Mouse (Mus musculus): ENCODE data around the gene Dhx16. TPM values are rescaled to one million over a fixed set of nuclear protein-coding genes. Genes with fewer than 3 reads are reported as not detected.
"Not testable (repeated sequence)": the region's sequence is repeated elsewhere in the genome, so short reads cannot be mapped to it uniquely, and the experiment has no call there.

Dhx16 gene
- polyA plus RNA-seq, 1 experiment = 533 TPM

DNA sequence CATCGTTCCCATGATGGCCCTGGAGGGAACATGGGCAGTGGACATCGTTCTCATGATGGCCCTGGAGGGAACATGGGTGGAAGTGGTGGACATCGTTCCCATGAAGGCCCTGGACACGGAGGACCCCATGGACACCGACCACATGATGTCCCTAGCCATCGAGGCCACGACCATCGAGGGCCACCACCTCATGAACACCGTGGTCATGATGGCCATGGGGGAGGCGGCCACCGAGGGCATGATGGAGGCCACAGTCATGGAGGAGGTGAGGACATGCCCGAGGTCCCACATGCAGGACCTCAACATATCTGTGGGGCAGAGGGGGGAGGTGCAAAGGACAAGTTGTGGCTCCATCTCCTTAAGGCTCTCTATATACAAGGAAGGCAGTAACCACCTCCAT lies 51.0 kb downstream of the Dhx16 start:
- no peak overlapping the region for H3K9ac ChIP-seq (ENCODE audit: low read depth, poor library complexity, severe bottlenecking)
- H3K36me3 ChIP-seq (ENCODE audit: control insufficient read depth, insufficient read depth, low read length, poor library complexity, severe bottlenecking) = peaks cover 40% of the 10 kb centered on the region
- TF ChIP-seq POLR2A (IDR thresholded peaks at IDR 0.05; ENCODE audit: insufficient read depth, low read length) (no peak), EP300 (IDR thresholded peaks at IDR 0.05; ENCODE audit: insufficient read depth, low read depth, low read length) (no peak), CTCF (IDR thresholded peaks at IDR 0.05; ENCODE audit: low read depth, low read length) (no peak)
- H3K27ac ChIP-seq (ENCODE audit: insufficient read depth, low read length) = no peak overlapping the region
- H3K4me1 ChIP-seq (ENCODE audit: control insufficient read depth, insufficient read depth, low read length) = no peaks in the 10 kb centered on the region
- no peaks in the 10 kb centered on the region for H3K27me3 ChIP-seq (ENCODE audit: control insufficient read depth, insufficient read depth, low read length, poor library complexity, severe bottlenecking)
- H3K9me3 ChIP-seq (replicated peaks; ENCODE audit: control insufficient read depth, insufficient read depth, low read length, poor library complexity, severe bottlenecking) = no peaks in the 10 kb centered on the region
- H3K4me3 ChIP-seq (ENCODE audit: low read depth, low read length) = no peak overlapping the region

DNA sequence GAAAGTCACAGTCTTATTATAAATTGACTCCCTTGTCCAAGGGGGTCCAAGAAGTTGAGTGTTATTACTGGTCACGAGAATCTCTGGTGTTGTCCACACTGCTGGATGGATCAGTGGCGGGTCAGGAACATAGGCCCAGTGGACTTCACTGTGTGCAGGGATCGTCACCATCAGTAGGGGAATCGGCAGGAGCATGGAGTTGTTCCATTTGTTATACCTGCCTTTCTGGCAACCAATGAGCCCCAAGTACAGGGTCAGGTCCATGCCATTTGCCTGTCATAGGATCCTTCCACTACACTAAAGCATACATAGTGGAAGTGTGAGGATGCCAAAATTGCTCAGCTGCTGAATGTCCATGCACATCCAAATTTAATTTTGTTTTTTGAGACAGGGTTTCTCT lies 53.0 kb downstream of the Dhx16 start:
- TF ChIP-seq CTCF (IDR thresholded peaks at IDR 0.05; ENCODE audit: low read depth, low read length) (no peak), POLR2A (IDR thresholded peaks at IDR 0.05; ENCODE audit: insufficient read depth, low read length) (no peak), EP300 (IDR thresholded peaks at IDR 0.05; ENCODE audit: insufficient read depth, low read depth, low read length) (no peak)
- Histone ChIP-seq H3K9me3 (replicated peaks; ENCODE audit: control insufficient read depth, insufficient read depth, low read length, poor library complexity, severe bottlenecking) (no peaks in the 10 kb centered on the region), H3K36me3 (ENCODE audit: control insufficient read depth, insufficient read depth, low read length, poor library complexity, severe bottlenecking) (peaks cover 26% of the 10 kb centered on the region), H3K4me3 (ENCODE audit: low read depth, low read length) (no peak overlapping the region), H3K9ac (ENCODE audit: low read depth, poor library complexity, severe bottlenecking) (no peak overlapping the region), H3K4me1 (ENCODE audit: control insufficient read depth, insufficient read depth, low read length) (peaks cover 1% of the 10 kb centered on the region), H3K27ac (ENCODE audit: insufficient read depth, low read length) (no peak overlapping the region), H3K27me3 (ENCODE audit: control insufficient read depth, insufficient read depth, low read length, poor library complexity, severe bottlenecking) (no peaks in the 10 kb centered on the region)

DNA sequence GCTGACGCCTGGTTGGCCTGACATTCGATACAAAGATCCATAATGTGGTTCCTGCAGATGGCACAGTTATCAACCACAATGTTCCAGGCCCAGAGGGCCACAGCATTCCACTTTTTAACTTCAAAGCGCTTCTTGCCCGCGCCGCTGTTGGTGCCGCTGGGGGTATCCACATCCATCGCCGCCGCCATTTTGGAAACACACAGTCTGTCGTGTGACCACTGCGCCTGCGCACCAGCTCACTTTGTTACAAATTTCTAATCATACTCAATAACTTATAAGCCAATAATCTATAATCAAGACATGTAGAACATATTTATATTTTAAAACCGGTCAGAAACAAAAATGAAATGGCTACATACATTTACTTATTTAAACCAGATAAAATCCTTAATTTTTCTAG lies 56.1 kb downstream of the Dhx16 start:
- H3K36me3 ChIP-seq (ENCODE audit: control insufficient read depth, insufficient read depth, low read length, poor library complexity, severe bottlenecking); H3K9me3 ChIP-seq (replicated peaks; ENCODE audit: control insufficient read depth, insufficient read depth, low read length, poor library complexity, severe bottlenecking); H3K27me3 ChIP-seq (ENCODE audit: control insufficient read depth, insufficient read depth, low read length, poor library complexity, severe bottlenecking); H3K4me1 ChIP-seq (ENCODE audit: control insufficient read depth, insufficient read depth, low read length): not testable (repeated sequence)
- Histone ChIP-seq H3K9ac (ENCODE audit: low read depth, poor library complexity, severe bottlenecking) (peak overlapping the region; percentile 67), H3K27ac (ENCODE audit: insufficient read depth, low read length) (peak overlapping the region; percentile 80), H3K4me3 (ENCODE audit: low read depth, low read length) (peak overlapping the region; percentile 90)

DNA sequence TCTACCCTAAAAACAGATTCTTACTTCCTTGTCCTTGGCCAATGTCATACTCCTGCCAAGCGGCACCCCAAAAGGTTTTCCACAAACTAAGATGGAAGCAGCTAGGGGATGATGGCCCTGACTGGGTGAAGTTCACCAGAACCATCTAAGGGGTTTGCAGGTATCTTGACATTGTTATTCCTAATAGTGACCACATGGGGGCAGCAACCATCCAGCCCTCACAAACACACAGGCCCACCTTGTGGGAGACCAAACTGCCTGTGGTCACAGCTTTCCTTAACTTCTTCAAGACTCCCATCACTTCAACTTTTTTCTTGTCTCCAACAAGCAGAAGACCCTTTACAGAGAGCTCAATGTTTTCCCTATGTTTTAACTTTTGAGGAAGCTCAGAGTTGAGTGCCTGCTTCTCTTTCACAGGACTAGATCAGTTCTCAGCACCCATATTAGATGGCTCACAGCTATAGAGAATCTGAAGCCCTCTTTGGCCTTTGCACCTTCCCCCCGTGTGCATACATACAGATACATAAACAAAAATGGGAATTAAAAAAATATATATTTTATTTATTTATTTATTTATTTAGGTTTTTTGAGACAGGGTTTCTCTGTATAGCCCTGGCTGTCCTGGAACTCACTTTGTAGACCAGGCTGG lies 58.2 kb downstream of the Dhx16 start:
- TF ChIP-seq CTCF (IDR thresholded peaks at IDR 0.05; ENCODE audit: low read depth, low read length) (peak; percentile 90), EP300 (IDR thresholded peaks at IDR 0.05; ENCODE audit: insufficient read depth, low read depth, low read length) (no peak), POLR2A (IDR thresholded peaks at IDR 0.05; ENCODE audit: insufficient read depth, low read length) (no peak)
- H3K27me3 ChIP-seq (ENCODE audit: control insufficient read depth, insufficient read depth, low read length, poor library complexity, severe bottlenecking) = no peaks in the 10 kb centered on the region
- no peak overlapping the region for H3K4me3 ChIP-seq (ENCODE audit: low read depth, low read length)
- no peaks in the 10 kb centered on the region for H3K36me3 ChIP-seq (ENCODE audit: control insufficient read depth, insufficient read depth, low read length, poor library complexity, severe bottlenecking)
- peaks cover 3% of the 10 kb centered on the region for H3K4me1 ChIP-seq (ENCODE audit: control insufficient read depth, insufficient read depth, low read length)
- H3K27ac ChIP-seq (ENCODE audit: insufficient read depth, low read length) = no peak overlapping the region
- no peak overlapping the region for H3K9ac ChIP-seq (ENCODE audit: low read depth, poor library complexity, severe bottlenecking)
- 0 out of 2 replicates have a peak, but pooled peaks cover 3% of the 10 kb centered on the region for H3K9me3 ChIP-seq (replicated peaks; ENCODE audit: control insufficient read depth, insufficient read depth, low read length, poor library complexity, severe bottlenecking)

DNA sequence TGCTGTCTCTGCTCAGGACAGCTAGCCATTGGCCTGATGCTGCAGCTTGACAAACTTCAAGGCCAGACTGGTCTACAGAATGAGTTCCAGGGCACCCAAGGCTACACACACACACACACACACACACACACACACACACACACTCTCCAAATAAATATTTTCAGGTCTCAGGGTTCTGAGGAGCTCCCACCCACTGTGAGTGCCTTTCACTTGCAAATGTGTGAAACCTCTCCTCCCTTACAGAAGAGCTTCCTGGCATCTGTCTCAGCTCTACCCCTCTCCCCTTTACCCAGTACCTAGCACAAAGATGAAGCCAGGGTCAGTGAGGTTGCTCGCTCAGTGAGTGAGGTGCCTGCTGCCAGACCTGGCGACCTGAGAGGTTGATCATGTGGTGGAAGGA lies 59.5 kb downstream of the Dhx16 start:
- peak overlapping the region; percentile 13; the same call in 1 of the 2 replicates for H3K4me3 ChIP-seq (ENCODE audit: low read depth, low read length)
- no peaks in the 10 kb centered on the region for H3K36me3 ChIP-seq (ENCODE audit: control insufficient read depth, insufficient read depth, low read length, poor library complexity, severe bottlenecking)
- H3K27me3 ChIP-seq (ENCODE audit: control insufficient read depth, insufficient read depth, low read length, poor library complexity, severe bottlenecking) = no peaks in the 10 kb centered on the region
- H3K9ac ChIP-seq (ENCODE audit: low read depth, poor library complexity, severe bottlenecking) = 0 out of 2 replicates have a peak overlapping the region, but pooled peaks have one; percentile 23
- 0 out of 2 replicates have a peak, but pooled peaks cover 3% of the 10 kb centered on the region for H3K9me3 ChIP-seq (replicated peaks; ENCODE audit: control insufficient read depth, insufficient read depth, low read length, poor library complexity, severe bottlenecking)
- peak overlapping the region; percentile 98 for H3K27ac ChIP-seq (ENCODE audit: insufficient read depth, low read length)
- peaks cover 3% of the 10 kb centered on the region for H3K4me1 ChIP-seq (ENCODE audit: control insufficient read depth, insufficient read depth, low read length)
- TF ChIP-seq CTCF (IDR thresholded peaks at IDR 0.05; ENCODE audit: low read depth, low read length) (no peak), EP300 (IDR thresholded peaks at IDR 0.05; ENCODE audit: insufficient read depth, low read depth, low read length) (peak; percentile 65; the same call in 1 of the 2 replicates)

DNA sequence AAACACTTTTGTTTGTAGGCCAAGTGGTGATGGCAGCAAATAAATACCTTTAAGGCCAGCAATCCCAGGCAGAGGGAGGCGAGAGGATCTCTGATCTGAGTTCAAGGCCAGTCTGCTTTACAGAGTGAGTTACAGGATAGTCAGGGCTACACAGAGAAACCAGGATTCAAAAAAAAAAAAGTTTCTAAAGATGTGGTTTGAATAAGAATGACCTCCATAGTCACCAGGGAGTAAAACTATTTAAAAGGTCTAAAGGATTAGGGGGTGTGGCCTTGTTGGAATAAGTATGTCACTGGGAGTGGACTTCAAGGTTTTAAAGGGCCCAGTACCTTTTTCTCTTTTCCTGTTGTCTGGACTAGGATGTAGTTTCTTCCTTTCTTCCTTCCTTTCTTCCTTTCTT lies 60.3 kb downstream of the Dhx16 start:
- Histone ChIP-seq H3K36me3 (ENCODE audit: control insufficient read depth, insufficient read depth, low read length, poor library complexity, severe bottlenecking) (no peaks in the 10 kb centered on the region), H3K9ac (ENCODE audit: low read depth, poor library complexity, severe bottlenecking) (0 out of 2 replicates have a peak overlapping the region, but pooled peaks have one; percentile 23), H3K4me1 (ENCODE audit: control insufficient read depth, insufficient read depth, low read length) (peaks cover 3% of the 10 kb centered on the region), H3K9me3 (replicated peaks; ENCODE audit: control insufficient read depth, insufficient read depth, low read length, poor library complexity, severe bottlenecking) (0 out of 2 replicates have a peak, but pooled peaks cover 3% of the 10 kb centered on the region), H3K4me3 (ENCODE audit: low read depth, low read length) (peak overlapping the region; percentile 30), H3K27ac (ENCODE audit: insufficient read depth, low read length) (peak overlapping the region; percentile 98), H3K27me3 (ENCODE audit: control insufficient read depth, insufficient read depth, low read length, poor library complexity, severe bottlenecking) (no peaks in the 10 kb centered on the region)
- TF ChIP-seq CTCF (IDR thresholded peaks at IDR 0.05; ENCODE audit: low read depth, low read length) (no peak), POLR2A (IDR thresholded peaks at IDR 0.05; ENCODE audit: insufficient read depth, low read length) (no peak), EP300 (IDR thresholded peaks at IDR 0.05; ENCODE audit: insufficient read depth, low read depth, low read length) (no peak)

Other genes starting within 250 kb of the Dhx16 start
- gene Mucl3, start 236.1 kb upstream of the Dhx16 start, polyA plus RNA-seq (2011; ENCODE audit: insufficient read depth, insufficient read length, low read depth, missing spikeins) = 1.3 and 2.5 TPM in 2 replicates
- 35.2 and 41.1 TPM in 2 replicates for gene Vars2, start 212.2 kb upstream of the Dhx16 start, polyA plus RNA-seq (2011; ENCODE audit: insufficient read depth, insufficient read length, low read depth, missing spikeins)
- 80.7 and 105 TPM in 2 replicates for gene Gtf2h4, start 206.1 kb upstream of the Dhx16 start, polyA plus RNA-seq (2011; ENCODE audit: insufficient read depth, insufficient read length, low read depth, missing spikeins)
- gene Ddr1, start 175.2 kb upstream of the Dhx16 start, polyA plus RNA-seq (2011; ENCODE audit: insufficient read depth, insufficient read length, low read depth, missing spikeins) = 59.8 and 61.6 TPM in 2 replicates
- 31.3 and 35.5 TPM in 2 replicates for gene Ier3, start 58.1 kb upstream of the Dhx16 start, polyA plus RNA-seq (2011; ENCODE audit: insufficient read depth, insufficient read length, low read depth, missing spikeins)
- gene Flot1, start 56.6 kb upstream of the Dhx16 start, polyA plus RNA-seq (2011; ENCODE audit: insufficient read depth, insufficient read length, low read depth, missing spikeins) = 46.8 and 47.4 TPM in 2 replicates
- gene Tubb5, start 41.5 kb upstream of the Dhx16 start, polyA plus RNA-seq (2011; ENCODE audit: insufficient read depth, insufficient read length, low read depth, missing spikeins) = 1,430 and 1,461 TPM in 2 replicates
- gene Mdc1, start 38.3 kb upstream of the Dhx16 start, polyA plus RNA-seq (2011; ENCODE audit: insufficient read depth, insufficient read length, low read depth, missing spikeins) = 131 and 147 TPM in 2 replicates
- 32.9 and 35.3 TPM in 2 replicates for gene Nrm, start 18.5 kb upstream of the Dhx16 start, polyA plus RNA-seq (2011; ENCODE audit: insufficient read depth, insufficient read length, low read depth, missing spikeins)
- gene Ppp1r18, start 14.2 kb upstream of the Dhx16 start, polyA plus RNA-seq (2011; ENCODE audit: insufficient read depth, insufficient read length, low read depth, missing spikeins) = 18.6 and 20.1 TPM in 2 replicates
- gene 2310061I04Rik, start 17.6 kb downstream of the Dhx16 start, polyA plus RNA-seq (2011; ENCODE audit: insufficient read depth, insufficient read length, low read depth, missing spikeins) = 58.1 and 58.9 TPM in 2 replicates
- gene Atat1, start 30.3 kb downstream of the Dhx16 start, polyA plus RNA-seq (2011; ENCODE audit: insufficient read depth, insufficient read length, low read depth, missing spikeins) = 33.4 and 42.5 TPM in 2 replicates
- gene Mrps18b, start 36.6 kb downstream of the Dhx16 start, polyA plus RNA-seq (2011; ENCODE audit: insufficient read depth, insufficient read length, low read depth, missing spikeins) = 117 and 144 TPM in 2 replicates
- gene Ppp1r10, start 36.6 kb downstream of the Dhx16 start, polyA plus RNA-seq (2011; ENCODE audit: insufficient read depth, insufficient read length, low read depth, missing spikeins) = 54.0 and 58.7 TPM in 2 replicates
- gene Abcf1, start 89.9 kb downstream of the Dhx16 start, polyA plus RNA-seq (2011; ENCODE audit: insufficient read depth, insufficient read length, low read depth, missing spikeins) = 174 and 213 TPM in 2 replicates
- gene Gnl1, start 100.0 kb downstream of the Dhx16 start, polyA plus RNA-seq (2011; ENCODE audit: insufficient read depth, insufficient read length, low read depth, missing spikeins) = 34.5 and 37.0 TPM in 2 replicates
- gene Prr3, start 100.4 kb downstream of the Dhx16 start, polyA plus RNA-seq (2011; ENCODE audit: insufficient read depth, insufficient read length, low read depth, missing spikeins) = 25.5 and 33.5 TPM in 2 replicates
- 0.78 TPM in 1 of 2 replicates, not detected in the other for gene H2-T24, start 140.7 kb downstream of the Dhx16 start, polyA plus RNA-seq (2011; ENCODE audit: insufficient read depth, insufficient read length, low read depth, missing spikeins)
- gene H2-T23, start 153.0 kb downstream of the Dhx16 start, polyA plus RNA-seq (2011; ENCODE audit: insufficient read depth, insufficient read length, low read depth, missing spikeins) = 0.46 and 1.1 TPM in 2 replicates
- gene H2-T22, start 162.9 kb downstream of the Dhx16 start, polyA plus RNA-seq (2011; ENCODE audit: insufficient read depth, insufficient read length, low read depth, missing spikeins) = 17.3 and 18.2 TPM in 2 replicates
- gene Gm6034, start 163.1 kb downstream of the Dhx16 start, polyA plus RNA-seq (2011; ENCODE audit: insufficient read depth, insufficient read length, low read depth, missing spikeins) = not detected in 2 replicates
- gene Gm11127, start 178.6 kb downstream of the Dhx16 start, polyA plus RNA-seq (2011; ENCODE audit: insufficient read depth, insufficient read length, low read depth, missing spikeins) = not detected in 2 replicates
- gene Gm19684, start 241.9 kb downstream of the Dhx16 start, polyA plus RNA-seq (2011; ENCODE audit: insufficient read depth, insufficient read length, low read depth, missing spikeins) = 0.41 TPM in 1 of 2 replicates, not detected in the other
- 0.81 and 1.4 TPM in 2 replicates for gene Gm7030, start 249.6 kb downstream of the Dhx16 start, polyA plus RNA-seq (2011; ENCODE audit: insufficient read depth, insufficient read length, low read depth, missing spikeins)

All from ES-Bruce4 (cell line).